Mouse (Mus musculus) adrenal gland, postnatal 4 days (tissue): ENCODE data around the gene Olfr1012. TPM values are rescaled to one million over a fixed set of nuclear protein-coding genes. Genes with fewer than 3 reads are reported as not detected.
"Not testable (repeated sequence)": the region's sequence is repeated elsewhere in the genome, so short reads cannot be mapped to it uniquely, and the experiment has no call there.

Experiments
- DNase-seq, 2 experiments: peaks; one replicate each; pipeline ENCODE4 v3.0.0; 2021 to 2022; ENCODE audit warnings: low spot score in 2 of 2, mixed read lengths in 2 of 2
- long read RNA-seq, 2 experiments: library from polyadenylated mRNA; stranded (forward); transcript quantifications; one replicate each; pipeline ENCODE4 v2.0.0; 2021
- total RNA-seq, 2 experiments: library from RNA; stranded (reverse); gene quantifications; 2 replicates each; pipeline ENCODE4 v1.2.3; 2021

The Olfr1012 gene
- not detected for total RNA-seq
- long read RNA-seq, experiment 1, result 0 reads
- long read RNA-seq, experiment 2, result 0 reads

GRCm38 (mm10) chr2:85762666-85763065 lies at the start of gene Olfr1012:
Gene Olfr1012 (minus strand): TSS chr2:85762766.
- DNase-seq, result no peak

- no peak for DNase-seq
These were observed 41.9 kb upstream of the Olfr1012 start for GRCm38 (mm10) chr2:85804501-85804900.

DNA sequence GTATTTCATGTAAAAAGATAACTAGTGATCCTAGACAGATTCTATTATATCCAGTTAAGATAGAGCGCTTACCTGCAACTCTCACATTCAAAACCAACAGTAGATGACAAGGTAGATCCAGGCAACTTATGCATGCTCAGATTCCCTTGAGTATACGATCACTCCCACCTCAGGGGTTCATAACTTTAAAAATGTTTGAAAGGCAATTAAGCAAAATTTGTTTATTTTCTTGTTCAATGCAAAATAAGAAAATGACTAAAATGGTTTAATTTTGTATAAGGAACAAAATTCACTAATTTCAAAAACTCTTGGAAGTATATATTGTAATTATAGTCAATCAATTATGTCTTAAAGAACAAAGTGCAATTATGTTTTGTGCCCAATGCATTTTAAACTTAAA lies 39.9 kb upstream of the Olfr1012 start, which contains the start of gene Olfr1016:
TSS of gene Olfr1016 (minus strand) at position 101 of the 400 bp plus-strand sequence.
- DNase-seq, result no peak

DNA sequence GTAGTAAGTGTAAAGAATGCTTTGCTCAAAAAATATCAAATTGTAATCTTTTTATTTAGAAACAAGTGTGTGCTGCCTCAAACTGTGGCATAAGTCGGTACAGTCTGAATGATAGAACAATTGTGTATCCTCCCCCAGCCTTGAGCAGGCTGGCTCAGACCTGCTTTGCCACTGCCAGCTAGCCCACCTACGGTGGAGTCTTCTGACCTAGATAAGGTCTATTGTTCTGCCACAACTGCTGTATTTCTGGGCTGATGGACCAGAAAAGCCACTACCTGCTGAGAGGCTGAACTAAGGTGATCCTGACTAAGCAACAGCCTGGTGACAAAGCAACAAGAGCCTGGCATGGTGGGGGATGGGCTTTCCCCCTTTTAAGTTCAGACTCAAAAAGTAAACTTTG lies 29.8 kb upstream of the Olfr1012 start:
- no peak for DNase-seq

DNA sequence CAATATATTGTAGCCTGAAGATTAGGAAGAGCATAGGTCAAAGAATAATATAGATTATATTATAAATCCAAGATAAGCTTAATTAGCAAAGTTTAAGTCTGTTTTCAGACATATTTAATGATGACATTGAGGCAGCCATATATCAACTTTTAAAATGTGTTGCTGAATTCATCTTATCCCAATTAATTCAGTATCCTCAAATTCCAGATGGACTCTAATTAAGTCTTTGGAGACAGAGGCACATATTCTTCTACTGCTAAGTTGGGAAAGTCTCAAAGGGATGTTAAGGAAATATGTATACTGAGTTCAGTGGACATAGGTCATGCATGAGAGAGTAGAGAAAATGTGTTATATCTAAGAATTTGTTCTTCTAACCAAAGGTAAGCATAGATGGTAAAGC lies 19.2 kb upstream of the Olfr1012 start, which contains the start of gene Olfr1015:
TSS of gene Olfr1015 (plus strand) at position 301 of the 400 bp plus-strand sequence.
- no peak for DNase-seq

GRCm38 (mm10) chr2:85772413-85772812 lies 9.8 kb upstream of the Olfr1012 start, which contains the start of gene Olfr1014:
Gene Olfr1014 (plus strand): TSS chr2:85772713.
- no peak for DNase-seq

- DNase-seq, result no peak
These were observed 4.2 kb upstream of the Olfr1012 start, which contains the start of gene Olfr1013 for GRCm38 (mm10) chr2:85766798-85767197. Gene Olfr1013 (plus strand): TSS chr2:85767098.

DNA sequence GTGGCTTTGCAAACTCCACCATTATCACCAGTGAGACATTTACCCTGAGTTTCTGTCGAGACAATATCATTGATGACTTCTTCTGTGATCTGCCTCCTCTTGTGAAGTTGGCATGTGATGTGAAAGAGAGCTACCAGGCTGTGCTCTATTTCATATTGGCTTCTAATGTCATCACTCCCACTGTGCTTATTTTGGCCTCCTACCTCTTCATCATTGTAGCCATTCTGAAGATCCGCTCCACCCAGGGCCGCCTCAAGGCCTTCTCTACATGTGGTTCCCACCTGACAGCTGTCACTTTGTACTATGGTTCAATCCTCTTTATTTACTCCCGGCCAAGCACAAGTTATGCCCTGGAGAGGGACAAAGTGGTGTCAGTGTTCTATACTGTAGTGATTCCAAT lies 8.7 kb downstream of the Olfr1012 start:
- DNase-seq, result no peak

DNA sequence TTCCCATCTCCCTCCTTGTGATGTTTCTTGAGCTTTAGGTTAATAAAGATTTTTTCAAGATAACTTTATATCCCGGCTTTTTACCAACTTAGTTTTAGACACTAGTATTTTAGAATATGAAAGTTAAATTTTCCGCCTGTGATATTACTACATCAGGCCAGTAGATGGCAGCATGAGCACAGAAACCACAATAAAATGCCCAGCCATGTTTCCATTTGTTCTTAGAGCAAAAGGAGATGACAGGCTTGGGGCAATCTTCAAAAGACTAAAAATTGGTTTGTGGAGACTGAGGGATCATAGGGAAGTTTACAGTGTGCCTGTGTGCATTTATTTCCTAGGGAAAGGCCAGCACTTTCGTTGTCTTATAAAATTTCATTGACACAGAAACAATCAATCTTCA lies 36.8 kb downstream of the Olfr1012 start:
- no peak for DNase-seq

GRCm38 (mm10) chr2:85715119-85715518 lies 47.4 kb downstream of the Olfr1012 start, which contains the start of gene Olfr1009:
Gene Olfr1009 (plus strand): TSS chr2:85715419.
- DNase-seq, result no peak

DNA sequence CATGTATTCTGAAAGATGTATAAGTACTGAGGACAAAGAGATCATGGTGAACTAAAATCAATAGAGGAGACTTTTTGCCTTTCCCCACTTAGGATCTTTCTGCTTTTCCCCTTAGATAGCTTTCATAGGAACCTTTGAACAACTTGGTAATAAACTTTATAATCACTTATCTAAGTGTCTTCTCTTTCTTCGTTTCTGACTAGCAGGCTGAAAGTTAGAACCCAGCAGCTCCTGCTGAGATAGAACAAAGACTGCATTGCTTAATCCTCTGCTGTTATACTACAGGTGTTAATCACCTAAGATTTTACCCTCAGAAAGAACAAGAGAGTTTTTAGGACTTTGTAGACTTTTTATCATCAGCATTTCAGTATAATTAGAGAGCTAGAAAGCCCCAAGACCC lies 51.4 kb downstream of the Olfr1012 start:
- no peak for DNase-seq

DNA sequence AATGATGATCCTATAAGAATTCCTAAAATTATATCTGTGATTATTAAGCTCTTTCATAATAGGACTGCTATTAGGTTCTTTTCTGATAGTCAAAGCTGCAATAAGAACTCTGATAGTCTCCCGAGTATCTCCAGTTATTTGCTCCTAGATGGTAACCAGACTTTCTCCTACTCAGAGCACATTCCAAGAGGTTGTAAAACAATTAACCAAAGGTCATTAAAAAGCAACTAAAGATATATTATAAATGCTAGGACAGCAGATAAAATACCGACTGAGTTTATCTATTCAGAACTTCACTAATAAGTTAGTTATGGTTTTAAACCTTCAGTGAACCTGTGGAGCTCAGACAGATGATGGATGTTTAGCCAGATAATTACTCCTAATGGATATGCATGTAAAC lies 51.9 kb downstream of the Olfr1012 start:
- DNase-seq, result not testable (repeated sequence)

Other genes starting within 250 kb of the Olfr1012 start
- gene 4833423E24Rik, start 243.7 kb downstream of the Olfr1012 start, total RNA-seq, result under 1 TPM; 0.34 to 0.48 TPM
- gene Olfr996, start 183.6 kb downstream of the Olfr1012 start, total RNA-seq, result not detected
- gene Olfr998, start 173.8 kb downstream of the Olfr1012 start, total RNA-seq, result not detected
- not detected for gene Olfr1000, start 150.9 kb downstream of the Olfr1012 start, total RNA-seq
- gene Olfr1002, start 112.1 kb downstream of the Olfr1012 start, total RNA-seq, result not detected
- gene Olfr154, start 98.3 kb downstream of the Olfr1012 start, total RNA-seq, result not detected
- not detected for gene Olfr1006, start 84.0 kb downstream of the Olfr1012 start, total RNA-seq
- not detected for gene Olfr1008, start 73.3 kb downstream of the Olfr1012 start, total RNA-seq
- under 1 TPM in 1 of 2 experiments, not detected in 1; 0.11 TPM for gene Olfr1009, start 47.3 kb downstream of the Olfr1012 start, total RNA-seq
- not detected for gene Olfr1013, start 4.3 kb upstream of the Olfr1012 start, total RNA-seq
- gene Olfr1014, start 9.9 kb upstream of the Olfr1012 start, total RNA-seq, result not detected
- not detected for gene Olfr1015, start 19.3 kb upstream of the Olfr1012 start, total RNA-seq
- not detected for gene Olfr1016, start 39.8 kb upstream of the Olfr1012 start, total RNA-seq
- not detected for gene Olfr1018, start 55.7 kb upstream of the Olfr1012 start, total RNA-seq
- gene Olfr1019, start 82.7 kb upstream of the Olfr1012 start, total RNA-seq, result not detected
- gene Olfr1020, start 84.3 kb upstream of the Olfr1012 start, total RNA-seq, result not detected
- not detected for gene Olfr1022, start 105.8 kb upstream of the Olfr1012 start, total RNA-seq
- not detected for gene Olfr1023, start 122.9 kb upstream of the Olfr1012 start, total RNA-seq
- gene Olfr1024, start 142.3 kb upstream of the Olfr1012 start, total RNA-seq, result not detected
- not detected for gene Olfr1025-ps1, start 152.4 kb upstream of the Olfr1012 start, total RNA-seq
- not detected for gene Olfr1026, start 158.8 kb upstream of the Olfr1012 start, total RNA-seq
- gene Olfr1028, start 187.7 kb upstream of the Olfr1012 start, total RNA-seq, result not detected
- not detected for gene Olfr1029, start 211.1 kb upstream of the Olfr1012 start, total RNA-seq
- not detected for gene Olfr1030, start 216.5 kb upstream of the Olfr1012 start, total RNA-seq
- gene Olfr1031, start 227.5 kb upstream of the Olfr1012 start, total RNA-seq, result not detected
- not detected for gene Olfr1032, start 242.8 kb upstream of the Olfr1012 start, total RNA-seq